ENCODE assay signal across 7 mouse cellular contexts in genomic region chr15:11035947-11036474, GRCm38 (mm10). TPM values are rescaled to one million over a fixed set of nuclear protein-coding genes. Genes with fewer than 3 reads are reported as not detected.
DNase-seq lines count a peak whose midpoint lies in the region; ATAC-seq and TF ChIP-seq lines count a peak whose summit lies in the region.

No protein-coding gene starts in this region.

- peak overlapping the region; percentile 34 for H3K4me3 ChIP-seq in embryonic facial prominence, embryonic 14.5 days (ENCODE audit: low read depth, low read length)
- peak overlapping the region; percentile 44 for H3K4me3 ChIP-seq in hindbrain, postnatal 0 days (ENCODE audit: low read length)
- H3K4me3 ChIP-seq in neural tube, embryonic 13.5 days = peak overlapping the region; percentile 40

- DNase-seq in layer of hippocampus, postnatal 10 days (ENCODE audit: low spot score in 2 of 2) = peak; percentile 5 to 17
- DNase-seq in layer of hippocampus, adult 9-10 months (ENCODE audit: low spot score) = no peak
- DNase-seq in embryonic facial prominence, embryonic 14.5 days (ENCODE audit: low spot score) = peak; percentile 50
- DNase-seq in hindbrain, postnatal 0 days (ENCODE audit: low spot score) = peak; percentile 31
- no peak for DNase-seq in cerebellum, postnatal 4 days (ENCODE audit: low spot score in 2 of 2)
- DNase-seq in thymus, postnatal 36 days = no peak

- 10% methylated on average over 34 of the region's 34 CpGs for WGBS in embryonic facial prominence, embryonic 14.5 days
- WGBS in hindbrain, postnatal 0 days = 3% methylated on average over 34 of the region's 34 CpGs
- 4% methylated on average over 34 of the region's 34 CpGs for WGBS in neural tube, embryonic 13.5 days

- H3K9ac ChIP-seq in embryonic facial prominence, embryonic 14.5 days (ENCODE audit: low read depth, low read length) = 0 out of 2 replicates have a peak overlapping the region, but pooled peaks have one; percentile 26
- peak overlapping the region; percentile 28; the same call in 1 of the 2 replicates for H3K9ac ChIP-seq in hindbrain, postnatal 0 days (replicated peaks; ENCODE audit: low read length)
- H3K9ac ChIP-seq in neural tube, embryonic 13.5 days = peak overlapping the region; percentile 61; the same call in 1 of the 2 replicates

- no peaks in the 10 kb centered on the region for H3K36me3 ChIP-seq in embryonic facial prominence, embryonic 14.5 days (ENCODE audit: control insufficient read depth, insufficient read depth, low read length)
- no peaks in the 10 kb centered on the region for H3K36me3 ChIP-seq in hindbrain, postnatal 0 days (ENCODE audit: insufficient read depth, low read length)
- no peaks in the 10 kb centered on the region for H3K36me3 ChIP-seq in neural tube, embryonic 13.5 days

- no peaks in the 10 kb centered on the region for H3K9me3 ChIP-seq in embryonic facial prominence, embryonic 14.5 days (ENCODE audit: control insufficient read depth, low read length)
- no peaks in the 10 kb centered on the region for H3K9me3 ChIP-seq in hindbrain, postnatal 0 days (ENCODE audit: low read length)
- H3K9me3 ChIP-seq in neural tube, embryonic 13.5 days = no peaks in the 10 kb centered on the region

- ATAC-seq in embryonic facial prominence, embryonic 14.5 days (ENCODE audit: low read depth) = no peak
- ATAC-seq in hindbrain, postnatal 0 days = no peak
- no peak for ATAC-seq in neural tube, embryonic 13.5 days (ENCODE audit: low read depth)

- TF ChIP-seq CTCF in hindbrain, postnatal 0 days (IDR thresholded peaks at IDR 0.05; ENCODE audit: low read depth) = peak; percentile 5; the same call in 1 of the 2 replicates

- peaks cover 15% of the 10 kb centered on the region; the same call in 1 of the 2 replicates for H3K4me1 ChIP-seq in embryonic facial prominence, embryonic 14.5 days (ENCODE audit: control insufficient read depth, insufficient read depth, low read length)
- H3K4me1 ChIP-seq in hindbrain, postnatal 0 days (ENCODE audit: insufficient read depth, low read length) = peaks cover 14% of the 10 kb centered on the region
- H3K4me1 ChIP-seq in neural tube, embryonic 13.5 days (replicated peaks) = peaks cover 25% of the 10 kb centered on the region

- H3K4me2 ChIP-seq in embryonic facial prominence, embryonic 14.5 days (ENCODE audit: low read depth, low read length) = peak overlapping the region; percentile 58
- peak overlapping the region; percentile 77 for H3K4me2 ChIP-seq in hindbrain, postnatal 0 days (ENCODE audit: low read depth, low read length)
- peak overlapping the region; percentile 66 for H3K4me2 ChIP-seq in neural tube, embryonic 13.5 days

- peaks cover 48% of the 10 kb centered on the region for H3K27me3 ChIP-seq in embryonic facial prominence, embryonic 14.5 days (replicated peaks; ENCODE audit: control insufficient read depth, insufficient read depth, low read length)
- peaks cover 34% of the 10 kb centered on the region for H3K27me3 ChIP-seq in hindbrain, postnatal 0 days (ENCODE audit: insufficient read depth, low read length)
- H3K27me3 ChIP-seq in neural tube, embryonic 13.5 days = peaks cover 49% of the 10 kb centered on the region

- no peak overlapping the region for H3K27ac ChIP-seq in embryonic facial prominence, embryonic 14.5 days (replicated peaks; ENCODE audit: low read depth, low read length)
- H3K27ac ChIP-seq in hindbrain, postnatal 0 days = no peak overlapping the region
- H3K27ac ChIP-seq in neural tube, embryonic 13.5 days (replicated peaks) = no peak overlapping the region

RNA-seq across cellular contexts. Expression of gene Rxfp3, which starts 1.8 kb away (rescaled TPM):
- 1 to 10 TPM; 5.6 to 6.6 TPM for total RNA-seq in layer of hippocampus, postnatal 10 days (2021)
- polyA plus RNA-seq in embryonic facial prominence, embryonic 14.5 days (2014; fragmentation: Nextera tagmentation; extraction: Ambion mirVana) = 1.2 and 1.6 TPM in 2 replicates
- 7.3 and 8.3 TPM in 2 replicates for total RNA-seq in hindbrain, postnatal 0 days (2014; rRNA removed)
- polyA plus RNA-seq in hindbrain, postnatal 0 days (2015; fragmentation: Nextera tagmentation; extraction: Ambion mirVana) = 3.2 TPM in 2 replicates
- 0.95 and 1.4 TPM in 2 replicates for polyA plus RNA-seq in neural tube, embryonic 13.5 days (2015; fragmentation: Nextera tagmentation; extraction: Ambion mirVana)

RNA-seq across cellular contexts. Expression of gene Adamts12, which starts 28.6 kb away (rescaled TPM):
- total RNA-seq in layer of hippocampus, postnatal 10 days (2021) = 1 to 10 TPM; 3.5 to 3.6 TPM
- 12.8 and 13.6 TPM in 2 replicates for polyA plus RNA-seq in embryonic facial prominence, embryonic 14.5 days (2014; fragmentation: Nextera tagmentation; extraction: Ambion mirVana)
- 7.9 and 11.6 TPM in 2 replicates for total RNA-seq in hindbrain, postnatal 0 days (2014; rRNA removed)
- 1.1 and 1.3 TPM in 2 replicates for polyA plus RNA-seq in hindbrain, postnatal 0 days (2015; fragmentation: Nextera tagmentation; extraction: Ambion mirVana)
- polyA plus RNA-seq in neural tube, embryonic 13.5 days (2015; fragmentation: Nextera tagmentation; extraction: Ambion mirVana) = 2.0 and 2.2 TPM in 2 replicates

RNA-seq across cellular contexts. Expression of gene Slc45a2, which starts 35.5 kb away (rescaled TPM):
- total RNA-seq in layer of hippocampus, postnatal 10 days (2021) = not detected
- 0.86 and 1.1 TPM in 2 replicates for polyA plus RNA-seq in embryonic facial prominence, embryonic 14.5 days (2014; fragmentation: Nextera tagmentation; extraction: Ambion mirVana)
- total RNA-seq in hindbrain, postnatal 0 days (2014; rRNA removed) = not detected in 2 replicates
- 0.09 and 0.23 TPM in 2 replicates for polyA plus RNA-seq in hindbrain, postnatal 0 days (2015; fragmentation: Nextera tagmentation; extraction: Ambion mirVana)
- not detected in 2 replicates for polyA plus RNA-seq in neural tube, embryonic 13.5 days (2015; fragmentation: Nextera tagmentation; extraction: Ambion mirVana)

RNA-seq across cellular contexts. Expression of gene Amacr, which starts 54.5 kb away (rescaled TPM):
- total RNA-seq in layer of hippocampus, postnatal 10 days (2021) = 1 to 10 TPM; 6.8 to 8.2 TPM
- 27.9 and 28.6 TPM in 2 replicates for polyA plus RNA-seq in embryonic facial prominence, embryonic 14.5 days (2014; fragmentation: Nextera tagmentation; extraction: Ambion mirVana)
- total RNA-seq in hindbrain, postnatal 0 days (2014; rRNA removed) = 8.5 and 11.3 TPM in 2 replicates
- 10.8 and 11.3 TPM in 2 replicates for polyA plus RNA-seq in hindbrain, postnatal 0 days (2015; fragmentation: Nextera tagmentation; extraction: Ambion mirVana)
- polyA plus RNA-seq in neural tube, embryonic 13.5 days (2015; fragmentation: Nextera tagmentation; extraction: Ambion mirVana) = 13.8 and 15.6 TPM in 2 replicates

Comparison
In these comparisons a context has a peak if more than half of its experiments do, and no peak if none do; other contexts are left out.
1. DNase-seq: peak in layer of hippocampus, postnatal 10 days (2 of 2), embryonic facial prominence, embryonic 14.5 days (single experiment) and hindbrain, postnatal 0 days (single experiment); none in layer of hippocampus, adult 9-10 months (single experiment), cerebellum, postnatal 4 days (0 of 2) and thymus, postnatal 36 days (0 of 2).
2. Peak in every context shown above with its lines, with median percentiles within 50 percentile points of each other: H3K4me2 ChIP-seq, H3K4me3 ChIP-seq and H3K9ac ChIP-seq.